Mouse (Mus musculus): ENCODE results near the gene E330034G19Rik. TPM values are rescaled to one million over a fixed set of nuclear protein-coding genes. Genes with fewer than 3 reads are reported as not detected.

The E330034G19Rik gene
- polyA plus RNA-seq (2014; fragmentation: Illumina TruSeq; extraction: RNeasy Lipid Tissue Mini Kit (QIAGEN cat#74804); ENCODE audit: low read depth, low replicate concordance) = 0.78 TPM

DNA sequence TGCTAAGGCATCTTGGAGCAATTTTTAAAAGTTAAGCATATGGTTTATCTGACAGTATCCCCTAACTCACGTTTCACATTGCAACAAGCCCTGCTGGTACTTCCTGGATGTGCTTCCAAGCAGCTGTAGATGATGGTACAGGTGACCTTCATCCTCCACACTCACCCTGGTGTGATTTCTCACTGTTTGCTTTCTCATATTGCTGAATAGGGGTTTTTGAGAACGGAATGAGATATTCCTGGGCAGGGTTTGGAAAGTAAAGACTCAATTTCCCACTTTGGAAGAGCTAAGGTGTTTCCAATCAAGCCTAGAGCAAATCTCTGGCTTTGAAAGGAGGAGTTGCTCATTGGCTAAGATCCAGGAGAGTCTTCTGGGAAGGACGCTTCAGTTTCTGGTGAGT is at the start of gene E330034G19Rik:
Gene E330034G19Rik (plus strand): TSS at position 301 of the 400 bp plus-strand sequence.

DNA sequence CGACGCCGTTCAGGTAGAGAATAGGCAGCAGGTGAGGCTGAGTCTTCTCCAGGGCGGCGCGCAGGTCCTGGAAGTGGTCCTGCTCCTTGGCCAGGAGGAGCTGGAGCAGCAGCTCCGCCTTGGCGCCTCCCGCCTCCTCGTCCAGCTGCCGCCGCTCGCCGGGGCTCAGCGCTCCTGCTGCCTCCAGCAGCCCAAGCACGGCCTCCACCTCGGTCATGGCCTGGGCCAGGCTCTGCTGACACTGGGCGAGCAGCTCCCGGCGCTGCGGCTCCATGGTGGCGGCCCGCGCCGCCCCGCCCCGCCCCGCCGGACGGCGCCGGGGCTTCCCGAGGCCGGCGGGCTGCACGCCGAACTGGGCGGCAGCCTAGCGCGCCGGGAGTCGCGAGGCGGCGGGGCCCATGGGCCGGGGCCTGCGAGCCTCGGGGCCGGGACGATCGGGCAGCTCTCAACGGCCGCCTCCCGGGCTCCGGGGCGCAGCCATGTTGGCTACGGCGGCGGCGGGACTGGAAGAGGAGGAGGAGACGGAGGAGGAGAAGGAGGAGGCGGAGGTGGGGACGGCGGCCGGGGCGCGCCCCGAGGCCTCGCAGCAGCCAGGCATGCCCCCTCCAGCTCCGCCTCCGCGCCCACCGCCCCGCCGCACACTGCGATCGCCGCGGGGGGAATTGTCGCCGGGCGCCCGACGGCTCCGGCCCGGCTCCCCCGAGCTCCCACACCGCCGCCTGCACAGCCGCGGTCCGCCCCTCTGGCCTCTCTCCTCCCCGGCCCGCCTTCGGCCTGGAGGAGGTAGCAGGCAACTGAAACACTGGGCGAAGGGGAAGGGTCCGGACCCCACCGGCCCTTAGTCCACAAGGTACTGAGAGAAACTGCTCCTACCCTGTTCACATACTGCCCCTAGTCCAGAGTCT is 47.6 kb upstream of the E330034G19Rik start, which contains the start of gene Dlg5:
Gene Dlg5 (minus strand): TSS at position 744 of the 905 bp plus-strand sequence.

Other genes with a start within 250 kb of the E330034G19Rik start
- gene Dlg5, start 47.3 kb upstream of the E330034G19Rik start, polyA plus RNA-seq (2014; fragmentation: Illumina TruSeq; extraction: RNeasy Lipid Tissue Mini Kit (QIAGEN cat#74804); ENCODE audit: low read depth, low replicate concordance) = 83.0 TPM
- gene Polr3a, start 193.8 kb downstream of the E330034G19Rik start, polyA plus RNA-seq (2014; fragmentation: Illumina TruSeq; extraction: RNeasy Lipid Tissue Mini Kit (QIAGEN cat#74804); ENCODE audit: low read depth, low replicate concordance) = 11.5 TPM
- gene Rps24, start 193.9 kb downstream of the E330034G19Rik start, polyA plus RNA-seq (2014; fragmentation: Illumina TruSeq; extraction: RNeasy Lipid Tissue Mini Kit (QIAGEN cat#74804); ENCODE audit: low read depth, low replicate concordance) = 2,297 TPM

All from adipose tissue, adult 10 weeks (tissue).